Mouse (Mus musculus) neural tube, embryonic 10.5 days (tissue): Measurements from ENCODE around the gene Ier5.

Source experiments
- DNase-seq: peaks from one replicate; pipeline ENCODE4 v3.0.0-alpha.2; 2017; ENCODE audit warnings: low spot score; ENCODE audit errors: extremely low spot score

The Ier5 gene

GRCm38 (mm10) chr1:155082158-155082964, 17.1 kb downstream of the Ier5 start:
- peak; percentile 59 for DNase-seq

- peak; percentile 55 for DNase-seq
These were observed 21.8 kb downstream of the Ier5 start for GRCm38 (mm10) chr1:155077675-155078074.

GRCm38 (mm10) chr1:155075856-155076255, 23.6 kb downstream of the Ier5 start:
- DNase-seq = no peak

- DNase-seq = no peak
These were observed 24.6 kb downstream of the Ier5 start for GRCm38 (mm10) chr1:155074856-155075255.

- no peak for DNase-seq
These were observed 25.5 kb downstream of the Ier5 start for GRCm38 (mm10) chr1:155073905-155074304.

- no peak for DNase-seq
These were observed 26.3 kb downstream of the Ier5 start for GRCm38 (mm10) chr1:155073133-155073532.

GRCm38 (mm10) chr1:155071287-155071876, 28.1 kb downstream of the Ier5 start:
- DNase-seq = no peak

GRCm38 (mm10) chr1:155070561-155071286, 28.7 kb downstream of the Ier5 start:
- DNase-seq = no peak

GRCm38 (mm10) chr1:155069696-155070095, 29.7 kb downstream of the Ier5 start:
- no peak for DNase-seq

GRCm38 (mm10) chr1:155066196-155066595, 33.2 kb downstream of the Ier5 start:
- DNase-seq = no peak

- no peak for DNase-seq
These were observed 34.3 kb downstream of the Ier5 start for GRCm38 (mm10) chr1:155065068-155065701.

- no peak for DNase-seq
These were observed 34.8 kb downstream of the Ier5 start for GRCm38 (mm10) chr1:155064649-155065048.

- DNase-seq = no peak
These were observed 35.3 kb downstream of the Ier5 start for GRCm38 (mm10) chr1:155064111-155064510.

GRCm38 (mm10) chr1:155062963-155063362, 36.5 kb downstream of the Ier5 start:
- DNase-seq = no peak

GRCm38 (mm10) chr1:155062057-155062456, 37.4 kb downstream of the Ier5 start:
- DNase-seq = no peak

GRCm38 (mm10) chr1:155060832-155061801, 38.3 kb downstream of the Ier5 start:
- no peak for DNase-seq

- no peak for DNase-seq
These were observed 39.2 kb downstream of the Ier5 start for GRCm38 (mm10) chr1:155060261-155060660.

- no peak for DNase-seq
These were observed 39.9 kb downstream of the Ier5 start for GRCm38 (mm10) chr1:155059505-155059904.

- DNase-seq = no peak
These were observed 41.1 kb downstream of the Ier5 start for GRCm38 (mm10) chr1:155058099-155059012.

GRCm38 (mm10) chr1:155056166-155056565, 43.3 kb downstream of the Ier5 start:
- DNase-seq = no peak
